Mouse (Mus musculus) CD8-positive naive resting alpha-beta T cell, adult 2 months (primary cell): ENCODE measurements around the gene Zfhx2.

Experiments
- DNase-seq, 2 experiments: peaks; one replicate each; pipeline ENCODE4 v3.0.0; 2022; ENCODE audit warnings: low read depth in 2 of 2, low spot score in 2 of 2

Zfhx2 gene

DNA sequence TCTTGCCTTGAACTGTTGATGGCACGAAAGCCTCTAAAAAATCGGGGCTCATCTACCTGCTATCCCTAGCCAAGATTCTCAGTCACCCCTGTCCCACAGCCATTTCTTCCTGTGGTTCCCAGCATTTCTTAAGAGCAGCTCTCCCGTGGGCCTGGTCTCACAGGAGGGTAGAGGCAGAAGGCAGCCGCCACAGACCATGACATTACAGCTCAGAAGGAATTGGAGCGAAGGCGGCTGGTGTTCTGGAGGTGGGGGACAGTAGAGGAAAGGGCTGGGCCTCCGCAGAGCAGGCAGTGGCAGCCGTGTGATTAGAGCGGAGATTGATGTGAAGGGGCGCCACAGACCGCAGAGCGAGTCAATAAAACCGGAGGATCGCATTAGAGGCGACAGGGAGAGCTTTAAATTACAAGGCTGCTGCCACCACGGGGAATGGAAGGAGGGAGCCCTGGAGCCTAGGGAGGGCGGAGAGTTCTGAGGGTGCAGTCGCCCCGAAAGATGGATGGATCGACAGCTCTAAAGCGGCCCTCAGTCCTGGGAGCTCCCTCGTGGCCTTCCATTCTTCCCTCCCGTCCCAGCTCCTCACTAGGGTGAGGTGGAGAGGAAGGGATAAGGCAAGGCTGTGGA is 13.6 kb downstream of the Zfhx2 start:
- no peak for DNase-seq

DNA sequence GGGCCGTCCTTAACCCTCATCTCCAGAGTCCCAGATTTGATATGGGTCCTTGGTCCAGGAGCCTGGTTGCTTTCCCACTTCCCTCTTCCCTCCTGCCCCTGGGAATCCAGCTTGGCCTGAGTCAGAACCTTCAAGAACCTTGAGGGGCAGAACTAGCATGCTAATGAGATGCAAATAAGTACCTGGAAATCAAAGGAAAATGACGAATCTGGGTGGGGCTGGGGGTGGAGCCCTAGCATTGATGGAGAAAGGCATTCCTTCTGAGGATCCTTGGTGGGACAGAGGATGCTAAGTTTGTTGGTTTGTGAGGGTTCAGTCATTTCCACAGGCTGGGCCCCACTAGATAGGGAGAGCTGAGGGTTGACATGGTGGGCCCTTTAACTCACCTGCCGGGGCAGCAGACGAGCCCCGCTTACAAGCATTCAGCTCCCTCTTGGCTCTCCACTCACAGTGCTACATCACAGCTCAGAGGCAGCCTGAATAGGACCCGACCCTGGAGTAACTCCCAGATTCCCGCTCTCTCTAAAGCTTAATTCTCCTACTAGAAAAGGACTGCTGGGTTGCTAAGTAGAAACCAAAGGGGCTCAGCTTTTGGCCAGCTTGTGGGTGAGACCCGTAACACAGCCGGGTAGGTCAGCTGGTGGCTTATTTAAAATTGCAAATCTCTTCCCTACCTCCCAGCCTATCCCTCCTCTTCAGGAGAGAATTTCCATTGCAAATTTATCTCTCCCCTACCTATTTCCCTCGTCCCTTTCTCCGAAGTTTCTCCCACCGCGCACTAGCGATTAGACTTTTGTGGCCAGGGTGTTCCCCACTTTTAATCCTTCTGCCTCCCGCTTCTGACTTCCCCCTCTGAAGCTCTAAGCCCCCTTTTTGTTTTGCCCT is 14.4 kb downstream of the Zfhx2 start:
- no peak for DNase-seq

DNA sequence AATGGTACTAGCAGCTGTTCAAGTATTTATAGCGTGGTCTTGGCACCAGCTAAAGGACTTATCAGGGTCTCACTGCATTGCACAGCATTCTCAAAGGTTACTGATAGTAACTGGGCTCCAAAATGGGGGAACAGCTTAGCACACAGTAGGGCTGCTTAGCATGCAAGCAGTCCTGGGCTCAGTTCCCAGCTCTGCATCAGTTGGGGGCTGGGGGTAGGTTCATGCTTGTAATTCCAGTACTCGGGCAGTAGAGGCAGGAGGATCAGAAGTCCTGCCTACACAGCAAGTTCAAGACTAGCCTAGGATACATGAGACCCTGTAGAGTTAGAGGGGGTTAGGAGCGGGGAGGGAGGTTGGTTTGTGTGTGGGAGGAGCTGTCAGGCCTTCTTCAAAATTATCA is 15.2 kb downstream of the Zfhx2 start:
- DNase-seq = no peak

DNA sequence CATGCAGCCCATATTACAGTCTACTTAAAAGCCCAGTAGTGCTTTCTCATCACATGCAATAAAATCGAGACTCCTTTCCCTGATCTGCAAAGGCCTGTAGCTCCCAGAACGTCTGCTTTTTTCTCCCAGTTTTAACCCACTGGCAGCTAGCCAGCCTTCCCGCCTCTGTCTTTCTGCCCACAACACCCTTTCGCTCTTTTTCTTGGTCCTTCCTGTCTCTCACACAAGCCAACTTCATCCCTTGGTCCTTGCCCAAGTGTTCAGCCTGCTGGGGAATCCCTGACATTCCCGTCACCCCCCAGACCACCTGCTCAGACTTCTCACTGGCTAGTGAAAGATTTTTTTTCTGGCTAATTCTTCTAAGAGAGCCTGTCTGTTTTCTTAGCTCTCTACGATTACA is 15.9 kb downstream of the Zfhx2 start:
- no peak for DNase-seq

DNA sequence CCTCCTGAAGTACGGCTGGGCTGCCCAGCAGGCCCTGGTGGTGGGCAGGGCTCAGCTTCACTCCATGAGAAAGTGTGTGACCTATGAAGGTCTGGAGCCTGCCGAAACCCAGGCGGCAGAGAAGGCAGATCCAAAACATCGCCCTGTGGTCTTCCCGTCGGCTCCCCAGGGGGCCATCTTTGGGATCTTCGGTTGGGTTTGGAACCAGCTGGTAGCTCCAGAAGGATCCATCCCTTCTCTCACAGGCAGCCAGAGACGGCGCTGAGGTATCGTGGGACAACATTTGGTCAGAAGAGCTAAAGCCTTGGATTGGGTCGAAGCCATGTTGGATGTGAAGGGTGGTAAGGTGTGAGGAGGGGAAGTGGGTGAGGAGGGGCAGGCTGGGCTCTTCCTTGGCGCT is 17.7 kb downstream of the Zfhx2 start:
- no peak for DNase-seq

DNA sequence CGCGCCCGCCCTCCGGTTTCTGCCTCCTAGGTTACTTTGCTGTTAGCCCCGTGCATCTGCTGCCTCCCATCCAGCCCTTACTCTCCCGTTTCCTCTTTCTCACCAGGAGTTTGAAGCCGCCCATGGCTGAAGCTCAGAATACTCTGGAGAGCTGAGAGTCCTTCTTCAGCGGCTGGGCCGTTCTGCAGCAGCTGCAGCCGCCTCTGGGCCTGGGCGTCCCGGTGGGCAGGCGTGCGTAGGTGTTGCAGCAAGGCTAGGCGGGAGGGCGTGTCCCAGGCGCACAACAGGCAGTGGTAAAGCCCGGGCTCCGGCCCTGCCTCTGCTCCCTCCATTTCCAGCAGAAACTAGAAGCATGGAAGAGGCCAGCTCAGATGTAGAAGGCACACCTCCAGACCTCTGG is 20.4 kb downstream of the Zfhx2 start:
- no peak for DNase-seq

DNA sequence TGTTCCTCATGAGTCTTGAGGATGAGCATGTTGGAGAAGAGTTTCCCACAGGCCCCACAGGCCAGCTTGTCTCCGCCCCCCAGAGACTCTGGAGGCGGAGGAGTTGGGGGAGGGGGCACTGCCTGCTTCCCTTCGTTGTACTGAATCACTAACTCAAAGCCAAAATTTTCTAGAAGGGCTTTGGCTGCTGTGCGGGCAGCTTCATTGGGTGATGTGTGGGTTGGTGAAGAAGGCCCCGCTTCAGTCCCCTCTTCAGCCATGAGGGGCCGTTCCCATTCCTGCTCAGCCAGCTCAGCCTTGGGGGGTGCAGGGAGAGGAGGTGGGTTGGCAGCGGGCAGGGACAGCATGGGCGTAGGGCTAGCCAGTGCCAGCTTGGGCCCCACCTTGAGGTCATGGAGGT is 26.1 kb downstream of the Zfhx2 start:
- DNase-seq = no peak

DNA sequence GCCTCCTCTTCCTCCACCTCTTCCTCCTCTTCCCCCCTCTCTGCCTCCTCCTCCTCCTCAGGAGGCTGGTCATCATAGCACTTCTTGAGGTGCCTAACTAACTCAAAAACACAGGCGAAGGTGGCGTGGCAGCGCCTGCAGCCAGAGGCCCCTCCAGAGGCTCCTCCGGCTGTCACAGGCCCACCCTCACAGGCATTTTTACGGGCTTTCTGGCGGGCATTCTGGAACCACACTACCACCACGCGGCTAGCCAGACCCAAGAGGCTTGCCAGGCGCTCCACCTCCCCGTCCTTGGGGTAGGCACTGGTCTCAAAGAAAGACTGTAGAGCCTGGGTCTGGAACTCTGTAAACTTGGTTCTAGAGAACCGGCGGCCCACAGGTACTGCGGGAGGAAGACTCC is 26.7 kb downstream of the Zfhx2 start:
- no peak for DNase-seq

DNA sequence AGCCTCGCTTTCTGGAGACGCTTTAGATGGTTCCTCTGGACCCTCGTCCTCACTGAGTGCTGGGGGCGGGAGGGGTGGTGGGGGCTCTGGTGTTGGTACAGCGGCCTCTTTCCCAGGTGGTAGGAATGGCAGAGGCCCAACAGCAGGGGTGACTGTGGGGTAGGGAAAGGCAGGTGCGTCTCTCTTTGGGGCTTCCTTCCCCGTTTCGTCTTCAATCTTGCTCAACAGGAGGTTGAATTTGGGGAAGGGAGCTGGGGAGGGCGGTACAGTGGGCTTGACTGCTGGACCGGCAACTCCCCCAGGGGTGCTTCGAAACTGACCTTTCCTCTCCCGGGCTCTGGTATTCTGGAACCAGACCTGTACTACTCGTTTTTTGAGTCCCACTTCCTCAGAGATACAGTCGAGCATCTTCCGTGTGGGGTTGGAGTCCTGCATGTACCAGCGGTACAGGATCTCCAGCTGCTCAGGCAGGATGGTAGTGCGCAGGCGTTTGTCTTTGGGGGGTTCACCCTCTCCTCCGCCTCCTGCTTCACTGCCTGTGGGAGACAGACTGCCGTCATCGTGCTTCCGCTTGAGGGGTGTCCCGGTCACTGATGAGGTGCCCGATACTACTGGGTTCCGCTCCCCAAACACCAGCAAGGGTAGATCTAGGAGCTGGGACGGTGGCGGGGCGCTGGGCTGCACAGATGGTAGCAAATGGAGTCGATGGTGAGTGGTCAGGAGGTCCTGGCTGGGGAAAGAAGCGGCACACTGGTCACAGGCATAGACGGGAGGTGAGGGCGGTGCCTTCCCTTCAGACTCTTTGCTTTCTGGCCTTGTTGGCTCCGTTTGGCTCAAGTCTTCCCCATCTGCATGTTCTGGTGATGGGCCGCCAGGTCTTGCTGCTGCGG is 27.4 kb downstream of the Zfhx2 start:
- no peak for DNase-seq

DNA sequence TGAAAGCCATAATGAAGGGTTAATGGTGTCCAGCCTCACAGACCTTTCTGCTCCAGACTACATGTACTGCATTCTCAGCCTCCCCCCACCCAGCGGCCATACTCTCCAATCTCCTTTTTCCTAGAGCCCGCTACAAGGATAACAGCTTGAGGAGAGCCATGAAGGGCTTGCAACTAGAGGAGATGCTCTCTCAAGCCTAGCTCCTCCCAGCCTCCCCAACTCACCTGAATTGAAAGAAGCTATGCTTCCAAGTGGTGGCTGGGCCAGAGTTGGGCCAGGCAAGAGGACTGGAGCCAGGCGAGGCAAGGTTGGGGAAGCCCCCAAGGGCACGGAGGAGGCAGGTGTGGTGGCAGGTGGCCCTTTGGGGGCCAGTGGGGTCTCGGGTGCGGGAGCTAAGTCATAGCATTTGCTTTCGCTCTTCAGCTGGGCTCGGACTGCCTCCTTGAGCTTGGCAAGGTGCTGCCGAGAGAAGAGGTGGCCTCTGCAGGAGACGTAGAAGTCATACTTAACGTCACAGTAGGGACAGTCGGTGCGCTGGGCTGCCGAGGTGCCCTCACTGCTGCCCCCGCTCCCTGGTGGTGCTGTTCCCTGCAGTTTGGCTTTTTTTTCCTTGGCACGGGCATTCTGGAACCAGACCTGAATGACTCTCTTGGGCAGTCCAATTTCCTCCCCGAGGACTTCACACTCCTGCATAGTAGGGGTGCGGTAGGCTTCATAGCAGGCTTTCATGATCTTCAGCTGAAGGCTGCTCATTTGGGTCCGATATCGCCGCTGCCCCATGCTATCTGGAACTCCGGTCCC is 28.3 kb downstream of the Zfhx2 start:
- no peak for DNase-seq

DNA sequence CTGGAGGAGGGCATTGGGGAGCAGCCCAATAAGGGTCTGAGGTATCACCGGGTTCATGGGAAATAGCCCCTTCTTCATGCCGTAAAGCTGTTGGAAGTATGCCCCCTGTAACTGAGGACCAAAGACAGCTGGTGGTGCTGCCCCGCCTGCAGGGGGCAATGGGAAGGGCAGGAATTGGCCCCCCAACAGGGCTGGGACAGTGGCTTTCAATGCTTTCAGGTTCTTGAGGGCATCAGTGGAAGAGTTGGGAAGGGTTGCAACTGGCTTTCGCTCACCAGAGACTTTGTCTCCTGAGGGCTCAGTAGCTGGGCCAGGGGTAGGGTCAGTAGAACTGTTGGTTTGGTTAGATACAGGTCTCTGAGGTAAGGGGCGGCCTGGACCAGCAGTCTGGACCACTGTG is 29.0 kb downstream of the Zfhx2 start:
- no peak for DNase-seq

DNA sequence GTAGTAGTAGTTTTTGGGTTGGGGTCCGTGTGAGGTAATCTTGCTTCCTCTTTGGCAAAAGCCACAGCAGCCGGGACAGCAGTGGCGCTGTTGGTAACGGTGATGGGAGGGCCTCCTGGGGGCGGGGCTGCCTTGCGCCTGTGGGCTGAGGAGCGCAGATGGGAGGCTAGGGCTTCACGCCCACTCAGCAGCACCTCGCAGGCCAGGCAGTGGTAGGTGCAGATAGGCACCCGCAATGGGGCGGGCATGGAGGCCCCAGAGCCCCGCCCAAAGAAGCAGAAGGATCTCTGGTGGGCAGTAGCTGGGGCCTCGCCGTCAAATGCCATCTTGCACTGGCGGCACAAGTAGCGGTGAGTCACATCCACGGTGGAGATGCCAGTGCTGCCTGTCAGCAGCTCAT is 29.5 kb downstream of the Zfhx2 start:
- peak in 1 of 2 experiments; percentile 6 for DNase-seq

DNA sequence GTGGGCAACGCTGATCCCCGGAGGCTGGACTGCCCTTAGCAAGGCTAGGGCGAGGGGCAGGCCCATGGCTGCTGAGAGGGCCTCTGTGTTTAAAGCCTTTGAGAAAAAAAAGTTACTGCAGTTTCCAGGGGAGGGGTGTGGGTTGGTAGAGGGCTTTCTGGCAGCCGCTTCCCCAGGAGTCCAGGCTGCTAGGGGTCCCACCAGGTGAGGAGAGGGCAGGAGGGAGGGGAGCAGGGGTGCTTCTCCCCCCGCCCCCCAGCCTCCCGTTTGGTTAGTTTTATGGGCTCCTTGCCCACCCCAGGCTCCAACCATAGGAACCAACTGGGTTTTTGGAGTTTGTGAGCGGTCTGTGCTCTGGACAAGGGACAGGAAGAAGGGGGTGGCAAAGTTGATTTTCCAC is 30.3 kb downstream of the Zfhx2 start:
- DNase-seq = no peak

DNA sequence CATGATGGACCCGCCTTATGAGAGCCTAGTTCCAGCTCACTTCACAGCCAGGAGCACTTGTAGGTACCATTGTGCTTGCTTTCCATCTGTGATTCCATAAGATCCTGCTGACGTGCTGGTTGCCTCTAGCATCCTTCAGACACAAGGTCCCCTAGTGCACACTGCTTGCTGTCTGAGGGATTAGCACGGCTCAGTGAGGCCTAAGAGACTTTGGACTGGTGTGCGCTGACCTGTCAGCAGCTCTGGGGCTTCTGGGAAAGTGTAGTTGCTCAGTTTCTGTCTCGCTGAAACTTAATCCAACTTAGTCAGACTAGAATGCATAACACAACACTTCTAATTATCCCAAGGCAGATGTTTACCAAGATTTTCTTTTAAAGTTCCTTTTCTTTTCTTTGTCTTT is 32.2 kb downstream of the Zfhx2 start:
- no peak for DNase-seq

DNA sequence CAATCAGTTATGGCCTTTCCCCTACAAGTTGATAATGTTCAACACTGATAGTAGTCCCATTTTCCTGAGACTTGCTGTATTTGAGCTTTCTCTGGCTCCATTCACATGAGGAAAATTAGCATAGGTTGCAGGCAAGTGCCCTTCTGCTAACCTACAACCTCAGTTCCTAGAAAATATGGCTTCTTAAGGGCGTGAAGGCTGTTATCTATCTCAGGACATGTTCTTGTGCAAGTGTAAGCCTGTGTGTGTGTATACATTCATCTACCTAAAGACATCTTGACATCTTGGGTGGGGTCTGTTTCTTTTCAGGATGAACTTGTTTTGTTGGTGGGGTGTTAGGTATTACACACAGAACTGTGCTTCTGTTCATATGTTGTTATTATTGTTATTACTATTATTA is 33.1 kb downstream of the Zfhx2 start:
- DNase-seq = no peak

DNA sequence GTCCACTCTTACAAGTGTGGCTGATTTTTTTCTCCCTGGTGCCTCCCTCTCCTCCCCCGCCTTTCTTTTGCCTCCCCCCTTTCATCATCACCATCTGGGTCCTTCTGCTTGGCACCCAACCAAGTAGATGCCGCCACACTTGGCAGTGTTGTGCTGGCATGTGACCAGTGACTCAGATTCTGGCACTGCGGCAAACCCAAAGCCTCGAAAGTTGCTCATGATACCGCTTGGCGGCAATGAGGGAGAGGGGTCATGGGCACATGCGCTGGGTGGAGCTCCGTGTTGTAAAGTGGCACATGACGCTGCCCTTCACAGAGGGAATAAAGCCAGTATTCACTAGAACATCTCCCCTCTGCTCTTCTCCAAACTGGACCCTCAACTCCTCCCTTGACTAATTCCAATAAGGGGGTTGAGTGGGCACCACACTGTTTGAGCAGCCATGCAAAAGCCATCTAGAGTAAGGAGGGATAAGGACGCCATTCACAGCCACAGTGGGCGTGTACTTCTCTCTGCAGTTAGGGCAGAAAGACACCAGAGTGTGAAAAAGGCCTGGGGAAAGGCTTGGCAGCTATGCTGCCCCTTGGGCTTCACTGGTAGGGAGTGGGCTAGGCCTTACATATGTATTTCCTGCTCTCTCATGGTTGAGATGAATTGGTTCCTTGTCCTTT is 36.8 kb downstream of the Zfhx2 start:
- DNase-seq = no peak

DNA sequence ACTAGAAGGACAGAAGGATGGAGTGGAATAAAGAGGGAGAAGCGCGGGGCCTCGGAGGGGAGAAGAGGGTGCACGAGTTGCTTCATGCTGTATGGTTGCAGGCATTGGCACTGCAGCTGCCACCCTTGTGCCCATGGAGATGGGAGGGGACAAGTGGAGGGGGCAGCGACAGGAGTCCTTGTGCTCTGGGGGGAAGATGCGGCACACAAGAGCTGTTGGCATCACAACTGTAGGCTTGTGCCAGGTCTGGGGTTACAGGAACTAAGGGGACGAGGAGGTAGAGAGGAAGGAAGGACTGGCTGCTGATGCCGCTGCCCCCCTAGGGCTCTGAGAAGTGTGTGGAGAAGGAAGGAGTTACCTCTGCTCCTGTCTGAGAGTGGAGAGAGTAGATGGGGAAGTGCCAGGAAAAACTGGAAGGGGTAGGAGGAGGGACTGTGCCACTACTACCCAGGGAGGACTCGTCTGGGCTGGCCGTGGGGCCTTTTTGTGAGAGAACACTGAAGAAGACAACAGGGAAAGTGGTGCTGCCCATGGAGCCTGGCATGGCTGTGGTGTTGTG is 37.9 kb downstream of the Zfhx2 start:
- no peak for DNase-seq

DNA sequence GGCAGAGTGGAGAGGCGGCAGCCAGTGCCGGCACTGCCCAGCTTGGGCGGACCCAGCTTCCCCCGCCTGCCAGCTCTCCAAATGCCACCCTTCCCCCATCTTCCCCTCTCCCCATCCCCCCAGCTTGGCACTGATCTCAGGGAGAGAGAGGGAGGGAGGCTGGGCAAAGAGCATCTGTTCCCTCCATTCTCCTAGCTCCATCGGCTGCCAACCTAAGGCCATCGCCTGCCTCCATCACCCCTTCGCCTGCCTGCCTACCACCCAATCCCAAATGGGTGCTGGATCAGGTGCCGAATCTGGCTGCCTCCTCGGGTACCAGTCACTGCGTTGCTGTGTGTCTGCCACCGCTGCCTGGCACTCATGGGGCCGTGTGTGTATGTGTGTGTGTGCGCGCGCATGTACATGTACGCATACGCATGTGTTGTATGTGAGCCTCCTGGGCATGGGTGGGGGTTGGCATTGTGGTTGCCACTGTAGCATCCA is 38.4 kb downstream of the Zfhx2 start:
- no peak for DNase-seq

DNA sequence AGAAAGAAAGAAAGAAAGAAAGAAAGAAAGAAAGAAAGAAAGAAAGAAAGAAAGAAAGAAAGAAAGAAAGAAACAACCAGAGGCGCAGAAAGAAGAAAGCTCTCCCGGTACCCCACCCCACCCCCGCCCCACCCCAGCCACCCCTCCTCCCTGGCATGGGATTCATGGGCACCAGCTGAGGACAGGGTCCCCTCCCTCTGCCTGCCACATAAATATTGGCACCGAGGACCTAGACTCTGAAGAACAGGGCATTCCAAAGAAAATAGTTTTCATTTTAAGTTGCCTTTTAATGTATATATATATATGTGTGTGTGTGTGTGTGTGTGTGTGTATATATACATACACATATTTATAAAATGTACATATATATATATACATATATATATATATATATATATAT is 39.1 kb downstream of the Zfhx2 start:
- DNase-seq = no peak

DNA sequence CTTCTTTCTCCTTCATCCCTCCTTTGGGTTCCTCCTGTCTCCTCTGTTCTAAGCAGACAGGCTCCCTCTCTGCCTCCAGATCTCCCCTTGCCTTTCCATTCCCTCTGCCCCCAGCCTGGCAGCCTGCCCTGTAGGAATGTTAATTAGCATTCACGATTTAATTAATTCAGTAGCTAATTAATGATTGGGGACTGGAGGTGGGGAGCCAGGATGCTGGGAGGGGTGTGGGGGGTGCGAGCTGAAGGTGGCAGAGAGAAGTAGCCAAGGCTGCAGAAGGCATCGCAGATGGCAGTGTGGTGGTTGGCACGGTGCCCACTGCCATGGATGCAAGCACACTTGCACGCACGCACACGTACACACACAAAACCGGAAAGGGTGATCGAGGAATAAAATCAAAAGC is 39.6 kb downstream of the Zfhx2 start:
- no peak for DNase-seq
